Mouse (Mus musculus) layer of hippocampus, adult 9-10 months (tissue): ENCODE results near the gene Hltf.
"Not testable (repeated sequence)": the region's sequence is repeated elsewhere in the genome, so short reads cannot be mapped to it uniquely, and the experiment has no call there.

Source experiments
- DNase-seq: peaks from one replicate; pipeline ENCODE4 v3.0.0; 2022; ENCODE audit warnings: low spot score

Gene Hltf

GRCm38 (mm10) chr3:20104776-20105175 is 47.2 kb downstream of the Hltf start:
- DNase-seq: no peak

GRCm38 (mm10) chr3:20108881-20109280 is 51.3 kb downstream of the Hltf start:
- DNase-seq: no peak

- DNase-seq: no peak
Observed at GRCm38 (mm10) chr3:20111913-20112312, 54.3 kb downstream of the Hltf start.

- DNase-seq: no peak
Observed at GRCm38 (mm10) chr3:20119044-20119591, 61.5 kb downstream of the Hltf start.

GRCm38 (mm10) chr3:20119686-20120244 is 62.2 kb downstream of the Hltf start:
- DNase-seq: no peak

- DNase-seq: not testable (repeated sequence)
Observed at GRCm38 (mm10) chr3:20121582-20121981, 64.0 kb downstream of the Hltf start.

- no peak for DNase-seq
Observed at GRCm38 (mm10) chr3:20125604-20126003, 68.0 kb downstream of the Hltf start.

GRCm38 (mm10) chr3:20127047-20127595 is 69.5 kb downstream of the Hltf start:
- DNase-seq: no peak

GRCm38 (mm10) chr3:20129491-20129890 is 71.9 kb downstream of the Hltf start:
- no peak for DNase-seq

GRCm38 (mm10) chr3:20130456-20131349 is 73.1 kb downstream of the Hltf start:
- no peak for DNase-seq

- DNase-seq: no peak
Observed at GRCm38 (mm10) chr3:20131350-20131720, 73.7 kb downstream of the Hltf start.

- no peak for DNase-seq
Observed at GRCm38 (mm10) chr3:20132731-20133130, 75.1 kb downstream of the Hltf start.

- DNase-seq: no peak
Observed at GRCm38 (mm10) chr3:20133745-20134144, 76.1 kb downstream of the Hltf start.

- DNase-seq: no peak
Observed at GRCm38 (mm10) chr3:20134545-20134944, 76.9 kb downstream of the Hltf start.

GRCm38 (mm10) chr3:20136868-20137581 is 79.4 kb downstream of the Hltf start:
- no peak for DNase-seq

- no peak for DNase-seq
Observed at GRCm38 (mm10) chr3:20141240-20141639, 83.6 kb downstream of the Hltf start.

GRCm38 (mm10) chr3:20141679-20142078 is 84.1 kb downstream of the Hltf start:
- no peak for DNase-seq

- no peak for DNase-seq
Observed at GRCm38 (mm10) chr3:20142101-20142500, 84.5 kb downstream of the Hltf start.

- DNase-seq: no peak
Observed at GRCm38 (mm10) chr3:20142576-20142975, 85.0 kb downstream of the Hltf start.

- DNase-seq: no peak
Observed at GRCm38 (mm10) chr3:20143726-20144125, 86.1 kb downstream of the Hltf start.

GRCm38 (mm10) chr3:20144401-20144800 is 86.8 kb downstream of the Hltf start:
- DNase-seq: no peak

- DNase-seq: no peak
Observed at GRCm38 (mm10) chr3:20145696-20146113, 88.1 kb downstream of the Hltf start.
